Mouse (Mus musculus) heart, postnatal 25 days (tissue): ENCODE data around the gene 2010111I01Rik. TPM values are rescaled to one million over a fixed set of nuclear protein-coding genes. Genes with fewer than 3 reads are reported as not detected.

Source experiments
- DNase-seq: peaks from one replicate; pipeline ENCODE4 v3.0.0; 2022; ENCODE audit warnings: low spot score
- intact Hi-C: fragments of 180-260 bp; cut with DNase I; formaldehyde crosslinking; loops from one replicate; pipeline ENCODE4 v1.15.1; 2025
- total RNA-seq, 2 experiments: library from RNA; stranded (reverse); gene quantifications; 2 replicates each; pipeline ENCODE4 v1.2.3; 2021

Gene 2010111I01Rik
- total RNA-seq, 2 experiments from 2014 or later = 109 to 112 TPM

DNA sequence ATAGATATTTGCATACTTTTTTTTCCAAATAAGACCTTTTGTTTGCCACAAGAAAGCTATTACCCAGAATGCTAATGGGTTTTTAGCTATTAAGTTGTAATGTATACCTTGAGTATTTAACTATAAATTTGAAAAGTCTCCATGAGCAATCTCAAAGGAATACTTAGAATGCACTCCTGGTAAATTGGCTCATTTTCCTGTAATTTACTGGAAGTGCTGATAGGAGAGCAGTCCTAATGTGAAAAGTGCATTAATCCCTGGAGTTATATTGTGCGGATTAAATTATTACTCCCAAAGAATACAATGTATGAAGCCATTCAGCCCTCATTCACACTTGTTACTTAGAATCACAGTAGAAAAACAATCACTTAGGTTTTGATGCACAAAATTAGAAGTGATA is 49.7 kb downstream of the 2010111I01Rik start:
- no peak for DNase-seq
- intact Hi-C loops = no loop called here

DNA sequence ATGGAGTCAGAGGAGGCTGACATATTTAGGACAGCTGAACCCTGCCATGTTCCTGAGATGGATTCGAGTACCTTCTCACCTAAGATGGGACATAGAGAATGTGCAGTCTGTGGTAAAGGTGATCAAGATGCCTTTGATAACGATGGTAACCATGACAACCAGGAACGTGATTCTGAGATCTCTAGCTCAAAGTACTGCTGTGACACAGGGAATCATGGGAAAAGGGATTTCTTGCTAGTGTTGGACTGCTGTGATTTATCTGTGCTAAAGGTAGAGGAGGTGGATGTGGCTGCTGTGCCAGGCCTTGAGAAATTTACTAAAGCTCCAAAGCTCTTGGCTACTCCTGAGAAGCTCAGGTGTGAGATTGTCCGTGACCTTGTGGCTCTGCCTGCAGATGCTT is 50.7 kb downstream of the 2010111I01Rik start:
- DNase-seq = no peak
- intact Hi-C loops = no loop called here

DNA sequence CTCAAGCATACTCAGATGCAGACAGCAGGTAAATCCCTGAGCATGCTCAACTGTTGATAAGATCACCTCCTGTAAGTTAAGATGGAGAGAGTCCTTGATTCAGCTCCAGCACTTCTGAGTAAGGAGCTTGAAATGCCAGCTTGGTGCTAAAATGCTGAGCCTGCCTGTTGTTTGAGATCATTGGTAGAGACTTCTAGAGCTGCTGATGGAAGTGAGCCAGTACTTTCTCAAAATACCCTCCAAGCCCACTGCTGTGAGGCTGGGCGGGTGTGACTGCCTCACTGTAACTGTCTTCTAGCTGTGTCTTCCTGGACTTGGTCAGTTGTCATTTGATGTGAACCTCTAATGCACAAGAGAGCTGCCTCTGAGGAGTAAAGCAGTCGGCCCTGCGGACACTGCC is 51.4 kb downstream of the 2010111I01Rik start:
- intact Hi-C loops = no loop called here
- DNase-seq = no peak

DNA sequence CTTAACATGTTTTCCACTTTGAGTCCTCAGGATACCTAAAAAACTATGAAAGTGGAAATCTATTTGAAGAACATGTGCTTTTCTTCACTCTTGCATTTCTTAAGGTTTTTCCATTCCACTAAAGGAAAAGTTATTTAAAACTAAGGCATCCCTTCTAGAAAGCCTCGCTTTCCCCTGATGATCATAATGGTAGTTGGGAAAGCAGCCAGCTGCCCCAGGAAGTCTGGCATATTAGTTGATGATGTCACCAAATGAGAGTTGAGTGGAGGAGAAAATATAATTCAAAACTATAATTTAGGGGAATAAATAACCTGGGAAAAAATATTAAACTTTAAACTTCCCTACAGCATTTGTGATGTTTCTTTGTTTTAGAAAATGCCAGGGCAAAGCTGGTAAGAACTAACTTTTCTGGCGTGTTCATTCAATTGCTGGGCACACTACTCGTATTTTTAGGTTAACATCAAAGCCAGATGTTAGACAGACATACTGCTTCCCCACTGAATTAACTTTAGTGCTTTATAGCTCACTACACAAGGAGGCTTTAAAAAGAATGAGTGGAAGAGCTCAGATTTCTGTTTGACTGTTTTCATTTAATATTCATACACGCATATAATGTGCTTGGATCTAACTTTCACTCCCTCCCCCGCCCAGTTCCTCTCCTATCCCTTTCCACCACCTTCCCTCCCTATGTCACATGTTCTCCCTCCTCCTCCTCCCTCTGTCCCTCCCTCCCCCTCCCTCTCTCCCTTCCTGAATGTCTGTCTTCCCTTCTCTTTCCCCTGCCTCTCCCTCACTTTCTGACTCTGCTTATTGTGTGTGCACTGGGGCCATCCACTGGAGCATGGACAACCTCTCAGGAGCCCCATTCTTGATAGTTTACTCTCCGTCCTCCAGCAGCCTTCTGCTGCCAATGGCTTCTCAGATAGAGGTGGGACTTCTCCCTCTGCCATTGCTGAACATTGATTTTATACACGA is 58.8 kb downstream of the 2010111I01Rik start:
- intact Hi-C loops = no loop called here
- DNase-seq = no peak

DNA sequence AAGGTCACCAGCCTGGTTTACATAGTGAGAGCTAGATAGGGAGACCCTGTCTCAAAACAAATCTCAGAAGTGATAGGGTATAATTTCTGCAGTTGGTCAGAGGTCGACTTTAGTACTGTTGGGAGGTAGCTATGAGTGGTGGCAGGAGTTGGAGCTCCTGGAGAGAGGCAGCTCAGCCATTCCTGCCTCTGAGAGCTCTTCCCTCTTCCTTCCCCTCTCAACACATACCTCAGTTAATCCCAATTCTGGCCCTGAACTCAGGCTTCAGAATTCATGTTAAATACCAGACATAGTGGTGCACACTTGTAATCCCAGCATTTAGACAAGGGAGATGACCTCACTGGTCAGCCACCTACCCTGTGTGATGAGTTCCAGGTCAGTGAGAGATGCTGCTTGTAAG is 65.3 kb downstream of the 2010111I01Rik start:
- DNase-seq = no peak
- intact Hi-C loops = loop anchor here (5.0 kb wide), 1 partner anchor 53 kb away; no protein-coding TSS in a partner anchor

DNA sequence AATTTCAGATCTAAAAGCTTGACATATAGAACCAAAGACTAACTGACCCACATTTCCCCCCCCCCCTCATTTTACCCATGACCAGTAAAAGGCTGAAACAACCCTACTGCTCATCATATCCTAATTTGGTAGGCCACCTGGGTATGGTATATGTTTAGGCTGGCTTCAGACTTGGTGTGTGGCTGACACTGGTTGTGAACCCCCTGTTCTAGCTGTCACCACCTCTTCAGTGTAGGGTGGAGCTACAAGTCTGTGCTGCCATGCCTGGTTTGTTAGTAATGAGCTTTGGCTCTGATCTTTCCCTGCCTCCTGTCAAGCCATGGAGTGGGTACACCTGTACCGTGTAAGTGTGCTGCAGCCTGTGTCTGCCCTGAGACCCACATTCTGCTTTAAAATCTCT is 66.6 kb downstream of the 2010111I01Rik start:
- intact Hi-C loops = loop anchor here (5.0 kb wide), 1 partner anchor 54 kb away; no protein-coding TSS in a partner anchor
- DNase-seq = no peak

DNA sequence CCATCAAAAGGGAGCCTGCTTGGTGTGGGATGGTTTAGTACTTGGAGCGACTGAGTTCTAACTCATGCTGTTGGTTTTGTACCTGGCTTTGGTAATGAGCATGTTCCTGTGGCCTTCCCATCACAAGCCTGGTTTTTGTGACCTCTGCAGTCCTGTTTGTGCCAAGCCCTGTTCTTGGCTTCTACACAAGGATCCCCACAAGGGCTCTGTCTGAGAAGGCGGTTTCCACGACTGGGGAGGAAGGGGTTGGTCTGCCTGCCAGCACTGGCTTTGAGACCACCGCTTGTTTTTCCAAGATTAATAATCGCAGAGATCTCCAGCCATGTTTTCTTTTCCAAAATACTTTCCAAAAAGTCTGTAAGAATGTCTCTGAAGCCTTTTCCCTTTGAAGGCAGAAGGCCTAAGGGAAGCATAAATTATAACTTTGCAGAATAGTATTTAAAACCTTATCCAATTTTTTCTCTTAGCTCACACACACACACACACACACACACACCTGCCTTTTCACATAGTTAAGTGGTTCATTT is 67.7 kb downstream of the 2010111I01Rik start:
- intact Hi-C loops = loop anchor here (5.0 kb wide), 1 partner anchor 55 kb away; no protein-coding TSS in a partner anchor
- peak; percentile 26 for DNase-seq

DNA sequence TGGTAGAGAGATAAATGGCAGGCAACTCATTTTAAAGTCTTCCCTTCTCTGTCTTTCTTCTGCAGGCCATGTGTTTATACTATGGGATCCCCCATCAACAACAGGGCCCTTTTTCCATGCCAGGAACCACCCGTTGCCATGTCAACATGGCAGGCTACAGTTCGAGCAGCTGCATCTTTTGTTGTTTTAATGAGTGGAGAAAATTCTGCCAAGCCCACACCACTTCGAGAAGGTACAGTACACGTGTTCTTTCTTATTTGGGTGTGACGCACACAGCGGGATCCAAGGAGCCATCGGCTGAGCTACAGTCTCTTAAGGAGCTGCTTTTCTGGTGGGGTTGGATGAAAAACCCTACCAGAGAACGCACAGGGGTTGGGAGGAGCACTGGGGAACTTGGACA is 68.3 kb downstream of the 2010111I01Rik start:
- intact Hi-C loops = loop anchor here (5.0 kb wide), 1 partner anchor 56 kb away; no protein-coding TSS in a partner anchor
- DNase-seq = no peak

DNA sequence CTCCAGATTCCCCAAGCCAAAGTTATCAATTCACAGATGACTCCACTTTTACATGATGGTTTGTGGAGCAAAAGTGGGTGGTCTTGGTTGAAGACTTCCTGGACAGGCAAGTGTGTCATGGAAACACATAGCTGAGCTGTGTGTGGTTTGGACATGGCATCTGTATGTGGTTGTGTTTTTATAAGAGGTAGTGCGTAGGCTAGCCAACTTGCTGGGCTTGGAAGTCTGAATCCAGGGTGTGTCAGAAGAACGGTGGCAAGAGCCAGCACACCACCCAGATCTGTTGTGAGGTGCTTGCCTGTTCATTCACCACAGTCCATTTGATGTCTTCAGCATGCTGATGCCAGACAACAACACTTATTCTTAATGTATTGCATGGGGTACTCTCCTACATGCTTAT is 68.7 kb downstream of the 2010111I01Rik start:
- no peak for DNase-seq
- intact Hi-C loops = loop anchor here (5.0 kb wide), 1 partner anchor 56 kb away; no protein-coding TSS in a partner anchor

DNA sequence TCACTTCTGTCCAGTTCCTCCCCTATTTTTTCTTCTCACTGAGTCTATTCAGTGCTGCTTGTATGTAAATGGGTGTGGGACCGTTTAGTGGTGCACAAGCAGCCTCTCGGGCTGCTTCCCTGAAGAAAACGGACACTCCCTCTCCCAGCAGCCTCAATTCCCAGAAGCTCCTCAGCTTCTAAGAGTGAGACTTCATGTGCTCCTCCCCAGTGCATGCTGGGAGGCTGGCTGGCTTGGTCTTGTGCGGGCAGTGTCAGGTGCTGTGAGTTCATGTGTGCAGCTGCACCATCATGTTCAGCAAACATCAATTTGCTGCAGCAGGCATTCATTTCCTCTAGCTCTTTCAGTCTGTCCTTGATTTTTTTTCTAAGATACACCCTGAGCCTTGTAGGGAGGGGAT is 70.0 kb downstream of the 2010111I01Rik start:
- intact Hi-C loops = loop anchor here (5.0 kb wide), 1 partner anchor 57 kb away; no protein-coding TSS in a partner anchor

DNA sequence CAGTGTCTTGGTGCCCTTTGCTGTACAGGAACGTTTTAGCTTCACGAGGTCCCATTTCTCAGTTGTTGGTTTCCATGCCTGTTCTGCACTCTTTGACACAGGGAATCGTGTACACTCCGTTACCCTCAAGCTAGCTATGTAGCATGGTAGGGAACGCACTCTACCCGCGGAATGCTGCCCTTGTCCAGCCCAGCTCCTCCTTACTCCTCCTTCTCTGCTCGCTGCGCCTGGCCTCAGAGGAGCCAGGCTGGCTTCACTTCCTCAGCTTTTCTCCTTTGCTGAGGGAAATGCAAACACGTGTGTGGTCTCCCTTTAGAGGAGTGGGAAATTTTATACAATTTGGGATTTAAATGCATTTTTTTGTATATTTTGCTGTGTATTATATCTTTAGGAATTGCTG is 73.2 kb downstream of the 2010111I01Rik start:
- DNase-seq = no peak
- intact Hi-C loops = no loop called here

More for the DNA sequence above, 70.0 kb downstream of the 2010111I01Rik start:
- no peak for DNase-seq

DNA sequence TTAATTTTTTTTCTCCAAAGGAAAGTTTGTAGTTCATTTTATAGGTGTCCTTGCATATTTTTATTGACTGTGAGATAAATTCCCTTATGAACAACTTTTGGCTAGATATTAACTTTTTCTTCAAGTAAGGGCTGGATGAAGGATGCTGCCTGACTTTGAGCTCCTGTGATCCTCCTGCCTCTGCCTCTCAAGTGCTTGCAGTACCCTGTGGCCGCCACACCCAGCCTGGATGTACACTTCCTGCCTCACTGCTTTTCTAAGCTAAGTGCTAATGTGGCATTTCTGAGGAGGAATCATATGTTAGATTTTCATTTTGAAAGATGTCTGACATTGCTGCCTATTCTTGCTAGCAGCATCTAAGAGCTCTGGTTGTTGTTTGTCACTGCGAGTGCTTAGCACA is 73.7 kb downstream of the 2010111I01Rik start:
- no peak for DNase-seq
- intact Hi-C loops = no loop called here

DNA sequence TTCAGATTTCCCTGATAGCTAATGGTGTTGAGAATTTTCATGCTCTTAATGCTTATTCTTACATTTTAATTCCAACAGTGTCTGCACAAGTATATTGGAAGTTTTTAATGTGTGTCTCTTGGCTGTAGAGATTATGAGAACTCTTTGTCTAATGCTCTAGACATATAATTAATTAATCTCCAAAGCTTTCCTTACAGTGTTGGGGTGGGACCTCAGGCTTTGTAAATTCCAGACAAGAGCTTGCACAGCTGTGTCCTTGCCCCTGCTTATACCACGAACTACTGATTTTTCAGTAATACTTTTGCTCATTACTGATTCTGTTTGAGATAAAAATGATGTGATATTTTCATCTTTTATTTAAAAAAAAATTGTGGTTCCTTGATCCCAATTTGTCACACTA is 74.2 kb downstream of the 2010111I01Rik start:
- intact Hi-C loops = no loop called here
- DNase-seq = no peak

DNA sequence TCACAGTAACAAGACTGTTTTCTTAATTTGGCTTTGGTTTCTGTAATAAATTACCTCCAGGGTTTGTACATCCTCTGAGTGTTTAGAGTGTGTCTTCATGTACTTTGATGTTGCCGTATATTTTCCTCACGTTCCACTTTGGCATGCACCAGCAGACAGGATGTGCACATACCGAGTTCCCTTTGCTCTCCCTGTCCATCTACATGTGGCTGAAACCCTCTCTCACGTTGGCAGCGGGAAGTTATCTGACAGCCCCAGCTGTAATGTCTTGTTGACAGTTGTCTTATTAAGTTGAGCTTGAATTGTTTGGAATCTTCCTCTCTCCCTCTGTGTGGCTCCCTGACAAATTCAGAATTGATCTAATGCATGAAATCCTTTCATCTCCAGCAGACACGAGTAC is 74.6 kb downstream of the 2010111I01Rik start:
- no peak for DNase-seq
- intact Hi-C loops = no loop called here

DNA sequence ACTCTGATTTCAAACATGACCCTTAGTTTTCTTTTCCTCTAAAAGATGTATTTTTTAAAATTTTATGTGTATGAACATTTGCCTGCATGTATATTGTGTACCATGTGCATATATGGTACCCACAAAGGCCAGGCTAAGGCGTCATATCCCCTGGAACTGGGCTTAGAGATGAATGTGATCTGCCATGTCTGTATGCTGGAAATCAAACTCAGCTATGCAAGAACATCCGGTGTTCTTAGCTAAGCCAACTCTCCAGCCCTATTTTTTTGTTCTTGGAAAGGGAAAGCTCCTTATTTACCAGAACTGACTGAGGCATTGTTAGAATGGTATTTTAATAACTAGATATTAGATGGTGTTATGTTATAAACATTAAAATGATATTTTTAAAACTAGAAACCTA is 75.2 kb downstream of the 2010111I01Rik start:
- intact Hi-C loops = no loop called here
- DNase-seq = no peak

DNA sequence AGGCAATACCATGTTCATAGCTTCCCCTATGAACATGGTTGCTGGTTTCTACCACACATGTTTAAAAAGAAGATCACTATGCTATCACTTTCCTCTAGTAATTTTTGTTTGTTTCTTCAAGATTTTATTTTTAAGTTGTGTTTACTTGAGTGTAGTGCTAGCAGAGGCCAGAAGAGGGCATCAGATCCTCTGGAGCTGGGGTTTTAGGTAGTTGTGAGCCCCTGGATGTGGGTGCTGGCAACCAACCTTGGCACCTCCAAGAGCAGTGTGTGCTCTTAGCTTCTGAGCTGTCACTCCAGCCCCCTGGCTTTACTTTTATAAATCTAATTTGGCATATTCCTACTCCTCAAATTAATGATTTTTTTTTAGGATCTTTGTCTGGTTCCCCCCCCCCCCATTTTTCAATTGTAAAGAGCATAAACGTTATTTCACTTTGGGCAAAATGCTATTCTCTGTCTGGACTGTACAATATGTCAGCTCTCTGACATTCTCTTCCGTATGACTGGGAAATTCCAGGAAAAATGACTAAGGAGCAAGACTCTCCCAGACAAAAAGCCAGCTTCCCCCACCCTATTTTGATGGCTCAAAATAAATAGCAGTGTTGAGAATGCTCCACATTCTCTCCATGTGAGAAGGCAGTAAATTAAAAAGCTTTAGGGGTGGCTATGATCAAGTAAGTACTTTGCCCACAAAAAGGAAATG is 81.0 kb downstream of the 2010111I01Rik start:
- intact Hi-C loops = loop anchor here (1.0 to 5.0 kb wide), 4 partner anchors 118 to 287 kb away; no protein-coding TSS in a partner anchor
- no peak for DNase-seq

DNA sequence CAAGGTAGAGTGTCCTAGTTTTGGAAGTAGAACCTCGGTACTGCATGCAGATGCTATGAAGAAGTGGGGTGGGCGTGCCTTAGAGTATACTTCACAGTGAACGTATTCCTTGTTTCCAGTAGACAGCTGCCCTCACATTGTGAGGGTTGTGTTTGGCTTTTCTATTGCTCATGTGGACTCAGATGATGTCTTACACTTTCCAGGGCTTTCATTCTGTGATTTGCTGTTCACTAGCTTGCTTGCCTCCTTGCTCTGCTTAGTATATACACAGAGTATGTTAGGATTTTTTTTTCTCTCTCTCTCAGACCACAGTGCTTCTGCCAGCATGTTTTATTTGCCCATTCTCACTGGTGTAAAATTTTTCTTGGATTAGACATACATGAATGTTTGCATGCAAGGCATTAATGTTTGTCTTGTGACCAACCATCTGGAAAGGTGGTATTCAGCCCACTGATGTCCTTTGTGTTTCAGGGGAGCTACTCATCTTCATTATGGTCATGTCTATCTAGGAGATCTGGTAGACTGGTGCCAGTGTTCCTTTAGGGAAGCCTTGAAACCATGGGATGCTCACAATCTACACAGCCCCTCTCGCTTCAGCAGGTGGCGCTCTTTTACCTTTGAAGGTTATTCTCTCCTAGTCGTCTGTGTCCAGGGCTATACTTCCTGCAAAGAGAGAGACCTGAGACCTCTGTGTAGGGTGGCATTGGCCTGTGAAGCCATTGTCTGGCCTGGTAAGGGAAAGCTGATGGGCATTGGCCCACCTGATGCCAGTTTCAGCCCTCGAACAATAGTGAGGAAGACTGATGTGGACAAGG is 81.7 kb downstream of the 2010111I01Rik start:
- intact Hi-C loops = loop anchor here (1.0 to 5.0 kb wide), 4 partner anchors 119 to 286 kb away; no protein-coding TSS in a partner anchor
- peak; percentile 47 for DNase-seq

DNA sequence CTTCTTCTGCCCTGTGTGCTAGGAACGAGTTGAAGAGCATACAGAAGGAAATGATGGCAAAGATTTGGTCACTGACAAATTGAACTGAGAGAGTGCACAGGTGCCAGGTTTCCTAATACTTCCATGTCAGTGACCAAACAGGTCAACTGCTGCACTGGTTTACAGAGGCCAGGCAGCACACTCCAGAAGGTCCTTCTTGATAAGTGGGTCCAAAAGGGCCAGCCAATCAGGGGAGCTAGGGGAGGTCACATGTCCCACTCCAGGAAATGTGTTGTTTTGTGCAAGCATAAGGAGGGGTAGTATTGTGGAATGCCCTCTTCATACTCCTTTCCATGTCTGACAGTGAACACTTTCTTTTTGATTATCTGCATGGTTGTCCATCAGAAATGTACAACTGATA is 99.0 kb downstream of the 2010111I01Rik start:
- DNase-seq = no peak
- intact Hi-C loops = no loop called here

DNA sequence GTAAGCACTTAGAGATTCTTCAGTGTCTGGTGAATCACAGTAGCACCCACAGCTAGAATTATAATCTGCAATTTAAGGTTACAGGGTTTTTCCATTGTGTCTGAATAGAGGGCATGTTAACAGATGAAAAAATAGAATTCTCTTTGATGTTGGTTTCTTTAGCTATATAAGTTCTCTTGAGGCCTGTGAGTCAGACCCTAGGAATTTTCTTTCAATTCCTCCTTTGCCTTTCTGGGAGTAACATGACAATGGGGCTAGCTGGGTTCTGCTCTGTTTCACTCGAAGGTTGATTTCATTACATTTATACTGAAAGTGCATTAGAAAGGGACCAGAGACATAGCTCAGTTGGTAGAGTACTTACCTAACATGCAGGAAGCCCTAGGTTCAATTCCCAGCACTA is 101.9 kb downstream of the 2010111I01Rik start:
- intact Hi-C loops = no loop called here

More for the DNA sequence above, 101.9 kb downstream of the 2010111I01Rik start:
- DNase-seq = no peak
